Mouse (Mus musculus): Measurements from ENCODE around the gene Gm11639.

DNA sequence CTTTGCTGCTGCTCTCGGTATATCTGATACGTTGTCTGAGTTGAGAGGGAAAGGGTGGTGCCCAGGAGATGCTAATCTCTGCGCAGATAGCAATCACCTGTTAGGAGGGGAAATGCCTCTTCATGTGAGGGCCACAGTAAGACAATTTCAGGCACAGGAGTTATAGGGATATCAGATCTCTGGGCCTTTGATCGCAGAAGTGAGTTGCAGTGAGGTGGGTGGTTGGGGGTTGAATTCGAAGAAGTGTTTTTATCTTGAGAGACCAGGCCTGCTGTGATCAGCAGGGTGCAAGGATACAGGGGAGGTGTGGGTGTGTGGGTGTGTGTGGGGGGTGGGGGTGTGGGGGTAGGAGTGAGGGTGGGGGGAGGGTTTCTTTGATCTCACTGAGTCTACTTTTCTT is 24.4 kb upstream of the Gm11639 start:
- TF ChIP-seq CTCF (IDR thresholded peaks at IDR 0.05; ENCODE audit: low read depth, low read length) (no peak), EP300 (IDR thresholded peaks at IDR 0.05; ENCODE audit: insufficient read depth, low read depth, low read length) (no peak), POLR2A (IDR thresholded peaks at IDR 0.05; ENCODE audit: insufficient read depth, low read length) (no peak)
